Mouse (Mus musculus) kidney, embryonic 14.5 days (tissue): Measurements from ENCODE around the gene Bik. TPM values are rescaled to one million over a fixed set of nuclear protein-coding genes. Genes with fewer than 3 reads are reported as not detected.
A peak's percentile ranks its signal among the peaks of the same experiment; 100 is the strongest.

Experiments
- ATAC-seq: fragments of 200-750 bp; cut with Nextera tagmentation; 2 replicates; pipeline ENCODE4 v1.8.0; 2017; ENCODE audit warnings: moderate number of reproducible peaks, mild to moderate bottlenecking, moderate TSS enrichment, moderate library complexity; ENCODE audit not compliant: low FRiP score, low TSS enrichment
- H3K27ac ChIP-seq: fragments of 300-500 bp; sonication (generic); 2 replicates; pipeline ENCODE4 v1.5.1; 2014; ENCODE audit warnings: low read depth, mild to moderate bottlenecking, low read length, moderate library complexity, mixed read lengths
- H3K27me3 ChIP-seq: fragments of 300-500 bp; sonication (generic); 2 replicates; pipeline ENCODE4 v1.6.1; 2014; ENCODE audit warnings: mild to moderate bottlenecking, low read length; ENCODE audit not compliant: control insufficient read depth, insufficient read depth
- H3K36me3 ChIP-seq: fragments of 300-500 bp; sonication (generic); 2 replicates; pipeline ENCODE4 v1.6.1; 2014; ENCODE audit warnings: low read length, mixed read lengths; ENCODE audit not compliant: control insufficient read depth, insufficient read depth
- H3K4me1 ChIP-seq: fragments of 300-500 bp; sonication (generic); 2 replicates; pipeline ENCODE4 v1.6.1; 2014; ENCODE audit warnings: low read length, mixed read lengths; ENCODE audit not compliant: control insufficient read depth, insufficient read depth
- H3K4me2 ChIP-seq: fragments of 300-500 bp; sonication (generic); replicated peaks from 2 replicates; pipeline ENCODE4 v1.6.1; 2014; ENCODE audit warnings: low read depth, mild to moderate bottlenecking, low read length
- H3K4me3 ChIP-seq: fragments of 300-500 bp; sonication (generic); 2 replicates; pipeline ENCODE4 v1.5.1; 2014; ENCODE audit warnings: mild to moderate bottlenecking, low read length
- H3K9ac ChIP-seq: fragments of 300-500 bp; sonication (generic); 2 replicates; pipeline ENCODE4 v1.6.1; 2014; ENCODE audit warnings: low read depth, mild to moderate bottlenecking, low read length, moderate library complexity
- H3K9me3 ChIP-seq: fragments of 300-500 bp; sonication (generic); 2 replicates; pipeline ENCODE4 v1.6.1; 2016; ENCODE audit warnings: low read length; ENCODE audit not compliant: control insufficient read depth
- WGBS: fragments of 180-500 bp; shearing (Covaris S2); extraction: QIAGEN DNeasy Blood & Tissue Kit; methylation state at CpG from one replicate; pipeline ENCODE4 v1.1.7; 2014; 5-methylcytosine and 5-hydroxymethylcytosine counted together
- polyA plus RNA-seq: library from polyadenylated mRNA; unstranded; fragments of >200 nt; fragmentation: Nextera tagmentation; extraction: Ambion mirVana; gene quantifications from 2 replicates; pipeline ENCODE4 v1.2.1, GENCODE M21; 2014

The Bik gene
- polyA plus RNA-seq, 1 experiment from 2014 or later = 12.6 TPM

GRCm38 (mm10) chr15:83523638-83524332, 2.9 kb upstream of the Bik start:
- Histone ChIP-seq H3K9me3 (no peaks in the 10 kb centered on the region), H3K4me1 (peaks cover 17% of the 10 kb centered on the region), H3K4me2 (no peak overlapping the region), H3K9ac (no peak overlapping the region), H3K27me3 (peaks cover 27% of the 10 kb centered on the region), H3K36me3 (no peaks in the 10 kb centered on the region), H3K27ac (no peak overlapping the region), H3K4me3 (no peak overlapping the region)
- no peak for ATAC-seq
- 62% methylated on average over 14 of the region's 14 CpGs for WGBS

- Histone ChIP-seq H3K4me1 (peaks cover 20% of the 10 kb centered on the region), H3K4me2 (no peak overlapping the region), H3K27me3 (peaks cover 27% of the 10 kb centered on the region), H3K9me3 (no peaks in the 10 kb centered on the region), H3K4me3 (no peak overlapping the region), H3K9ac (no peak overlapping the region), H3K36me3 (no peaks in the 10 kb centered on the region), H3K27ac (no peak overlapping the region)
- ATAC-seq = no peak
- 86% methylated on average over 3 of the region's 3 CpGs for WGBS
Measured at GRCm38 (mm10) chr15:83524333-83524729, 2.3 kb upstream of the Bik start.

GRCm38 (mm10) chr15:83527092-83527437, 403 bp downstream of the Bik start:
- Histone ChIP-seq H3K4me3 (peak overlapping the region; percentile 49), H3K36me3 (no peaks in the 10 kb centered on the region), H3K4me2 (peak overlapping the region; percentile 84), H3K9ac (peak overlapping the region; percentile 51), H3K9me3 (no peaks in the 10 kb centered on the region), H3K27ac (no peak overlapping the region), H3K27me3 (peaks cover 27% of the 10 kb centered on the region), H3K4me1 (peaks cover 28% of the 10 kb centered on the region)
- ATAC-seq = 0 out of 2 replicates have a peak, but pooled peaks have one; percentile 5
- under 1% methylated on average over 26 of the region's 26 CpGs for WGBS

- ATAC-seq = no peak
- peak overlapping the region; percentile 84 for H3K4me2 ChIP-seq
- H3K4me3 ChIP-seq = no peak overlapping the region
- H3K27ac ChIP-seq = no peak overlapping the region
- 67% methylated on average over 2 of the region's 2 CpGs for WGBS
- peaks cover 27% of the 10 kb centered on the region for H3K27me3 ChIP-seq
- no peak overlapping the region for H3K9ac ChIP-seq
- H3K9me3 ChIP-seq = no peaks in the 10 kb centered on the region
- peaks cover 27% of the 10 kb centered on the region for H3K4me1 ChIP-seq
- no peaks in the 10 kb centered on the region for H3K36me3 ChIP-seq
Measured at GRCm38 (mm10) chr15:83527747-83528146, 1.1 kb downstream of the Bik start.

DNA sequence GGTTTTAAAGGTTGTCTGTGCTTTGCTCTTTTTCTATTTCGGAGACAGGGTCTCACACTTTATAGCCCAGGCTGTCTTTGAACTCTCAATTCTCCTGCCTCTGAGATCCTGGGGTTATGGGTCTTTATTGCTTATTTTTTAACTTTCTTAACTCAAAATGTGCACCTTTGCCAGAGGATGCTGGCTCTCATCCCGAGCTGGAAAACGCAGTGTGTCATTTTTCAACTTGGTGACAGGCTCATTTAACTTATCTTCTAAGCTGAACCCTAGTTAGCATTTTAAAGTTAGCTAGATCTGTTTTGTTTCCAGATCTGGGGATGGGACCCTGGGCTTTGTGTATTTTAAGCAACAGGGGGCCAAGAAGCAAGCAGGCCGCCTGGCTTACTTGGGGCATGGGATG, 2.2 kb downstream of the Bik start:
- peaks cover 27% of the 10 kb centered on the region for H3K4me1 ChIP-seq
- H3K4me2 ChIP-seq = no peak overlapping the region
- no peak overlapping the region for H3K9ac ChIP-seq
- no peaks in the 10 kb centered on the region for H3K36me3 ChIP-seq
- 56% methylated on average over 4 of the region's 4 CpGs for WGBS
- no peak for ATAC-seq
- no peak overlapping the region for H3K4me3 ChIP-seq
- H3K27me3 ChIP-seq = peaks cover 27% of the 10 kb centered on the region
- H3K9me3 ChIP-seq = no peaks in the 10 kb centered on the region
- no peak overlapping the region for H3K27ac ChIP-seq

DNA sequence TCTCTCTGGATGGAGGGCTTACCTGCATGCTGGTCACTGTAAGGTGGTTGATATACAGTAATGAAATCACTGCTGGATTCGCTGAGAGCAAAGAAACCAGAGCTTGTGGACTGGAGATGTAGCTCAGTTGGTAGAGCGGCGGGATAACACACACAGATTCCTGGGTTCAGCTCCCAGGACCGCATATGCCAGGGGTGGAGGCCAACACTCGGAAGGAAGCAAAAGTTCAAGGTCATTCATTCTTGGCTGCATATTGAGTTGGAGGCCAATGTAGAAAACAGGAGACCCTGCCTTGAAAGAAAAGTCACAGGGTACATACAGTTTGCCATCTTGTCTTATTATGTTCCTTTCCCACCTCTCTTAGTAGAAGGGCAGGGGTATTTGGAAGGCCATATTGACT, 3.1 kb downstream of the Bik start:
- peaks cover 27% of the 10 kb centered on the region for H3K4me1 ChIP-seq
- ATAC-seq = no peak
- 76% methylated on average over 5 of the region's 5 CpGs for WGBS
- no peaks in the 10 kb centered on the region for H3K9me3 ChIP-seq
- no peak overlapping the region for H3K4me3 ChIP-seq
- no peak overlapping the region for H3K27ac ChIP-seq
- H3K36me3 ChIP-seq = no peaks in the 10 kb centered on the region
- peaks cover 27% of the 10 kb centered on the region for H3K27me3 ChIP-seq
- no peak overlapping the region for H3K9ac ChIP-seq
- H3K4me2 ChIP-seq = no peak overlapping the region

GRCm38 (mm10) chr15:83530233-83530632, 3.6 kb downstream of the Bik start:
- no peak overlapping the region for H3K4me2 ChIP-seq
- H3K27me3 ChIP-seq = peaks cover 27% of the 10 kb centered on the region
- no peak overlapping the region for H3K4me3 ChIP-seq
- ATAC-seq = no peak
- peaks cover 27% of the 10 kb centered on the region for H3K4me1 ChIP-seq
- H3K9me3 ChIP-seq = no peaks in the 10 kb centered on the region
- H3K9ac ChIP-seq = no peak overlapping the region
- H3K27ac ChIP-seq = peak overlapping the region; percentile 51; the same call in 1 of the 2 replicates
- WGBS = 33% methylated on average over 9 of the region's 9 CpGs
- no peaks in the 10 kb centered on the region for H3K36me3 ChIP-seq

GRCm38 (mm10) chr15:83530688-83531087, 4.0 kb downstream of the Bik start:
- no peak overlapping the region for H3K4me2 ChIP-seq
- no peaks in the 10 kb centered on the region for H3K9me3 ChIP-seq
- peak overlapping the region; percentile 51; the same call in 1 of the 2 replicates for H3K27ac ChIP-seq
- peaks cover 25% of the 10 kb centered on the region for H3K4me1 ChIP-seq
- H3K9ac ChIP-seq = no peak overlapping the region
- peaks cover 25% of the 10 kb centered on the region for H3K27me3 ChIP-seq
- WGBS = 59% methylated on average over 6 of the region's 6 CpGs
- no peak for ATAC-seq
- H3K36me3 ChIP-seq = no peaks in the 10 kb centered on the region
- no peak overlapping the region for H3K4me3 ChIP-seq

- Histone ChIP-seq H3K4me2 (no peak overlapping the region), H3K36me3 (no peaks in the 10 kb centered on the region), H3K9ac (no peak overlapping the region), H3K27ac (no peak overlapping the region), H3K4me3 (no peak overlapping the region), H3K4me1 (peaks cover 18% of the 10 kb centered on the region), H3K27me3 (peaks cover 13% of the 10 kb centered on the region; the same call in 1 of the 2 replicates), H3K9me3 (no peaks in the 10 kb centered on the region)
- no peak for ATAC-seq
- 81% methylated on average over 5 of the region's 5 CpGs for WGBS
Measured at GRCm38 (mm10) chr15:83531961-83532469, 5.4 kb downstream of the Bik start.
